ENCODE assay signal across 15 mouse cellular contexts in genomic region chr4:88982457-88982856, GRCm38 (mm10).
DNase-seq lines count a peak whose midpoint lies in the region; ATAC-seq lines count a peak whose summit lies in the region.
"Had no signal": no experiment of that assay in that cellular context is flagged by ENCODE, and none has a peak within 500 bp of the region (broad histone marks: within the 10 kb centered on the region; RNA-seq: fewer than 3 reads in every experiment).

No protein-coding gene starts in this region.

- peak; percentile 4 for DNase-seq in CD4-positive, CD25-positive, alpha-beta regulatory T cell, adult 2 months (ENCODE audit: low read depth, low spot score)
- no peak for DNase-seq in spleen, postnatal 36 days (ENCODE audit: low spot score in 2 of 2)
- no peak for DNase-seq in thymus, postnatal 25 days
- no peak for DNase-seq in layer of hippocampus, postnatal 36 days
- no peak for DNase-seq in testis, postnatal 10 days (ENCODE audit: low spot score)
- DNase-seq: adrenal gland, postnatal 10 days; cerebellum, adult 11 months; cerebellum, adult 8-10 months; cerebellum, postnatal 14 days; gastrocnemius, postnatal 36 days; heart, adult 18-20 months had no signal

- ATAC-seq in common myeloid progenitor, adult 5-6 weeks (replicated peaks; ENCODE audit: low read depth, poor library complexity, severe bottlenecking) = peak; percentile 86
- ATAC-seq in inflammation-experienced regulatory T-cells, adult 6 months = peak; percentile 80
- ATAC-seq: forebrain, embryonic 15.5 days; intestine, embryonic 15.5 days had no signal
